Mouse (Mus musculus) myocyte (in vitro differentiated cells): ENCODE data around the gene Hoxa3. TPM values are rescaled to one million over a fixed set of nuclear protein-coding genes. Genes with fewer than 3 reads are reported as not detected.

Source experiments
- H3K27me3 ChIP-seq: one replicate; pipeline ENCODE4 v1.6.1; 2011; ENCODE audit not compliant: control insufficient read depth, insufficient read depth, insufficient read length
- H3K36me3 ChIP-seq: one replicate; pipeline ENCODE4 v1.6.1; 2011; ENCODE audit not compliant: control insufficient read depth, insufficient read depth
- H3K4me2 ChIP-seq: one replicate; pipeline ENCODE4 v1.6.1; 2011; ENCODE audit warnings: low read depth, control low read depth
- H3K4me3 ChIP-seq: one replicate; pipeline ENCODE4 v1.5.1; 2011; ENCODE audit warnings: mild to moderate bottlenecking, control low read depth, moderate library complexity
- H3K79me2 ChIP-seq: one replicate; pipeline ENCODE4 v1.6.1; 2011; ENCODE audit not compliant: control insufficient read depth, insufficient read depth
- H3ac ChIP-seq: one replicate; pipeline ENCODE4 v1.6.1; 2011; ENCODE audit not compliant: control insufficient read depth, insufficient read length
- CEBPB ChIP-seq: IDR thresholded peaks from 2 replicates; pipeline ENCODE4 v1.6.1; 2011; ENCODE audit warnings: mild to moderate bottlenecking, moderate library complexity; ENCODE audit not compliant: poor library complexity, insufficient read depth, severe bottlenecking
- E2F4 ChIP-seq: IDR thresholded peaks from one replicate; pipeline ENCODE4 v1.6.1; 2011; ENCODE audit warnings: mild to moderate bottlenecking, control low read depth, moderate library complexity; ENCODE audit not compliant: insufficient read depth
- MAX ChIP-seq: IDR thresholded peaks from one replicate; pipeline ENCODE4 v1.6.1; 2011; ENCODE audit warnings: low read depth, mild to moderate bottlenecking, control low read depth
- MYOD1 ChIP-seq, 3 experiments: IDR thresholded peaks; one replicate each; pipeline ENCODE4 v1.6.1; 2011; ENCODE audit warnings: control low read depth in 2 of 3, low read depth in 2 of 3, mild to moderate bottlenecking in 2 of 3, moderate library complexity in 1 of 3; ENCODE audit not compliant: insufficient read length in 2 of 3, control insufficient read depth in 1 of 3
- MYOG ChIP-seq, 3 experiments: IDR thresholded peaks; one replicate each; pipeline ENCODE4 v1.6.1; 2011; ENCODE audit warnings: control low read depth in 2 of 3, low read depth in 2 of 3, mild to moderate bottlenecking in 2 of 3; ENCODE audit not compliant: insufficient read length in 2 of 3, control insufficient read depth in 1 of 3, insufficient read depth in 1 of 3
- POLR2A ChIP-seq: IDR thresholded peaks from one replicate; pipeline ENCODE4 v1.6.1; 2011; ENCODE audit warnings: low read depth, mild to moderate bottlenecking, control low read depth, moderate library complexity; ENCODE audit not compliant: insufficient read length
- POLR2AphosphoS2 ChIP-seq: IDR thresholded peaks from one replicate; pipeline ENCODE4 v1.6.1; 2011; ENCODE audit warnings: low read depth, control low read depth; ENCODE audit not compliant: insufficient read length
- REST ChIP-seq: IDR thresholded peaks from one replicate; pipeline ENCODE4 v1.6.1; 2011; ENCODE audit warnings: mild to moderate bottlenecking, control low read depth, moderate library complexity; ENCODE audit not compliant: insufficient read depth, insufficient read length
- SRF ChIP-seq: IDR thresholded peaks from one replicate; pipeline ENCODE4 v1.6.1; 2011; ENCODE audit warnings: low read depth; ENCODE audit not compliant: control insufficient read depth, insufficient read length
- TCF12 ChIP-seq: IDR thresholded peaks from one replicate; pipeline ENCODE4 v1.6.1; 2011; ENCODE audit warnings: mild to moderate bottlenecking, control low read depth; ENCODE audit not compliant: poor library complexity, insufficient read depth, severe bottlenecking
- TCF3 ChIP-seq: IDR thresholded peaks from one replicate; pipeline ENCODE4 v1.6.1; 2011; ENCODE audit warnings: low read depth, control low read depth; ENCODE audit not compliant: insufficient read length
- USF1 ChIP-seq: IDR thresholded peaks from one replicate; pipeline ENCODE4 v1.6.1; 2011; ENCODE audit warnings: low read depth, mild to moderate bottlenecking, control low read depth, moderate library complexity
- polyA plus RNA-seq: library from polyadenylated mRNA; unstranded; fragments of >200 nt; fragmentation: generic; extraction: Trizol; gene quantifications from one replicate; pipeline ENCODE4 v1.2.1, GENCODE M21; 2012; ENCODE audit warnings: missing spikeins

Hoxa3 gene
- polyA plus RNA-seq, 1 experiment = 1.0 TPM

GRCm38 (mm10) chr6:52238155-52238545, 25.0 kb upstream of the Hoxa3 start:
- no peaks in the 10 kb centered on the region for H3K36me3 ChIP-seq
- H3K27me3 ChIP-seq = no peaks in the 10 kb centered on the region
- H3ac ChIP-seq = no peak overlapping the region
- peak overlapping the region; percentile 79 for H3K4me2 ChIP-seq
- H3K4me3 ChIP-seq = peak overlapping the region; percentile 86
- TF ChIP-seq MAX (no peak), USF1 (no peak), MYOD1 (IDR thresholded peaks at IDR 0.05; ENCODE audit: control insufficient read depth in 1 of 3, insufficient read length in 2 of 3, low read depth in 2 of 3) (no peak), MYOG (IDR thresholded peaks at IDR 0.05; ENCODE audit: control insufficient read depth in 1 of 3, insufficient read depth in 1 of 3, insufficient read length in 2 of 3, low read depth in 2 of 3) (no peak), POLR2A (no peak), E2F4 (no peak), TCF12 (no peak), CEBPB (no peak), TCF3 (no peak), POLR2AphosphoS2 (no peak), SRF (no peak), REST (no peak)
- H3K79me2 ChIP-seq = peaks cover 67% of the 10 kb centered on the region

- Histone ChIP-seq H3K36me3 (no peaks in the 10 kb centered on the region), H3K4me2 (peak overlapping the region; percentile 79), H3K27me3 (no peaks in the 10 kb centered on the region), H3ac (no peak overlapping the region), H3K4me3 (peak overlapping the region; percentile 86), H3K79me2 (peaks cover 73% of the 10 kb centered on the region)
- TF ChIP-seq CEBPB = no peak
- TF ChIP-seq E2F4 = no peak
- no peak for TF ChIP-seq TCF12
- TF ChIP-seq USF1 = no peak
- no peak for TF ChIP-seq REST
- no peak for TF ChIP-seq POLR2A
- TF ChIP-seq POLR2AphosphoS2 = no peak
- no peak for TF ChIP-seq TCF3
- TF ChIP-seq MYOG (IDR thresholded peaks at IDR 0.05; ENCODE audit: control insufficient read depth in 1 of 3, insufficient read depth in 1 of 3, insufficient read length in 2 of 3, low read depth in 2 of 3) = no peak
- no peak for TF ChIP-seq MYOD1 (IDR thresholded peaks at IDR 0.05; ENCODE audit: control insufficient read depth in 1 of 3, insufficient read length in 2 of 3, low read depth in 2 of 3)
- no peak for TF ChIP-seq SRF
- no peak for TF ChIP-seq MAX
Observed at GRCm38 (mm10) chr6:52237346-52238154, 24.4 kb upstream of the Hoxa3 start.

- TF ChIP-seq E2F4 = no peak
- no peak for TF ChIP-seq MAX
- no peak for TF ChIP-seq POLR2A
- no peak for TF ChIP-seq SRF
- no peak for TF ChIP-seq CEBPB
- TF ChIP-seq TCF3 = no peak
- TF ChIP-seq MYOD1 (IDR thresholded peaks at IDR 0.05; ENCODE audit: control insufficient read depth in 1 of 3, insufficient read length in 2 of 3, low read depth in 2 of 3) = no peak
- no peak for TF ChIP-seq REST
- no peak for TF ChIP-seq USF1
- no peak for TF ChIP-seq TCF12
- no peak for TF ChIP-seq POLR2AphosphoS2
- TF ChIP-seq MYOG (IDR thresholded peaks at IDR 0.05; ENCODE audit: control insufficient read depth in 1 of 3, insufficient read depth in 1 of 3, insufficient read length in 2 of 3, low read depth in 2 of 3) = no peak
- Histone ChIP-seq H3K27me3 (no peaks in the 10 kb centered on the region), H3ac (no peak overlapping the region), H3K4me2 (peak overlapping the region; percentile 79), H3K4me3 (peak overlapping the region; percentile 86), H3K79me2 (peaks cover 78% of the 10 kb centered on the region), H3K36me3 (no peaks in the 10 kb centered on the region)
Observed at GRCm38 (mm10) chr6:52236806-52237205, 23.7 kb upstream of the Hoxa3 start.

GRCm38 (mm10) chr6:52235866-52236265, 22.7 kb upstream of the Hoxa3 start:
- H3K4me2 ChIP-seq = peak overlapping the region; percentile 79
- H3K36me3 ChIP-seq = no peaks in the 10 kb centered on the region
- no peak for TF ChIP-seq TCF3
- H3K79me2 ChIP-seq = peaks cover 87% of the 10 kb centered on the region
- H3ac ChIP-seq = no peak overlapping the region
- no peaks in the 10 kb centered on the region for H3K27me3 ChIP-seq
- no peak overlapping the region for H3K4me3 ChIP-seq

- no peaks in the 10 kb centered on the region for H3K27me3 ChIP-seq
- H3ac ChIP-seq = no peak overlapping the region
- TF ChIP-seq E2F4 = no peak
- TF ChIP-seq TCF12 = no peak
- TF ChIP-seq REST = no peak
- no peak for TF ChIP-seq MYOD1 (IDR thresholded peaks at IDR 0.05; ENCODE audit: control insufficient read depth in 1 of 3, insufficient read length in 2 of 3, low read depth in 2 of 3)
- no peak for TF ChIP-seq CEBPB
- no peak for TF ChIP-seq MYOG (IDR thresholded peaks at IDR 0.05; ENCODE audit: control insufficient read depth in 1 of 3, insufficient read depth in 1 of 3, insufficient read length in 2 of 3, low read depth in 2 of 3)
- no peak for TF ChIP-seq POLR2AphosphoS2
- TF ChIP-seq POLR2A = no peak
- peaks cover 91% of the 10 kb centered on the region for H3K79me2 ChIP-seq
- peak overlapping the region; percentile 99 for H3K4me2 ChIP-seq
- H3K36me3 ChIP-seq = no peaks in the 10 kb centered on the region
- H3K4me3 ChIP-seq = peak overlapping the region; percentile 89
Observed at GRCm38 (mm10) chr6:52235267-52235666, 22.1 kb upstream of the Hoxa3 start.
